Mouse (Mus musculus) CD8-positive naive resting alpha-beta T cell, adult 57 days (primary cell): ENCODE results near the gene Dock6. TPM values are rescaled to one million over a fixed set of nuclear protein-coding genes. Genes with fewer than 3 reads are reported as not detected.

Source experiments
- total RNA-seq: library from RNA; stranded (reverse); gene quantifications from one replicate; pipeline ENCODE4 v1.2.4, GENCODE M21; 2023

Dock6 gene
- 7.0 TPM for total RNA-seq

DNA sequence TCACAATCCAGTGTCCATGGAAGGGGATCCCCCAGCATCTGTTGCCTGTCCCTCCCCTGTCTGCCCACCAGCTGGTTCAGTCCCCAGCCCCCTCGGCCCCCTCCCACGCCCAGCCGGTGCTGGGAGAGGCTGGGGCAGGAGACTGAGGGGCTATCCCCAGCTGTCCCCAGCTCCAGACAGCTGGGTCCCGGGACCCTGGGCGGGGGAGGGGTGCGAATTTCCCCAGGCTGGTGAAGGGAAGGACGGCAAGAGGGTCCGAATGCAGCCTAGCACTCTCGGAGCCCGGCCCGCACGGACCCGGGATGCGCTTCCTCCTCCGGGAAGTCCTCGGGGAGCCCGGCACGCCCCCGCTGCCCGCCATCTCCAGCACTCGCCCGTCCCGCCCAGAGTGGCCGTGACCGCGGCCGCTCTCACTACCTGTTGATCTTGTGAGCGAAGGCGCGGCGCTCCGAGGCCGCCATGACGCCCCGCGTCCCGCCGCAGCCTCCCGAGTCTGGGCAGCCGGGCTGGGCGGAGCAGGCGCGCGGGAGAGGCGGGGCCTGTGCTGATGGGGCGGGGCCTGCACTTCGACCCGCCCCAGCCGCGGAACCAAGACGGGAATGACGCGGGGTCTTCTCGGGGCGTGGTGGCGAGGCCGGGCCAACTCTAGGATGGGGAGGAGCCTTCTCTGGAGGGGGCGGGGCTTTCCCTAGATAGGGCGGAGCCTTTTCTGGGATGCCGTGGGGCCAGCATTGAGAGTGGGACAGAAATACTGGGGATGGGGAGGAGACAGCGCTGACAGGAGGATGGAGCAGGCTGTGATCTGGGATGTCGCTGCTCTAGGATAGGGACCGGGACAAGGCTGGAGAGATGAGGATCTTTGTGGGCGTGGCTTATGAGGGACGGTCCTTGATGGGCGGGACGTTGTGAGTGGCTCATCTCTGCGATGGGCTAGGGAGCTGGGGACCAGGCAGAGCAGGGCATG is at the start of gene Dock6:
TSS of gene Dock6 (minus strand) at position 508 of the 964 bp plus-strand sequence.

GRCm38 (mm10) chr9:21835258-21835912 is 17.1 kb downstream of the Dock6 start, which contains the start of gene Angptl8:
Gene Angptl8, plus strand, starts transcription at chr9:21835510.

GRCm38 (mm10) chr9:21798345-21799009 is 54.0 kb downstream of the Dock6 start, which contains the start of gene Kank2:
Gene Kank2, minus strand, starts transcription at chr9:21798744.

DNA sequence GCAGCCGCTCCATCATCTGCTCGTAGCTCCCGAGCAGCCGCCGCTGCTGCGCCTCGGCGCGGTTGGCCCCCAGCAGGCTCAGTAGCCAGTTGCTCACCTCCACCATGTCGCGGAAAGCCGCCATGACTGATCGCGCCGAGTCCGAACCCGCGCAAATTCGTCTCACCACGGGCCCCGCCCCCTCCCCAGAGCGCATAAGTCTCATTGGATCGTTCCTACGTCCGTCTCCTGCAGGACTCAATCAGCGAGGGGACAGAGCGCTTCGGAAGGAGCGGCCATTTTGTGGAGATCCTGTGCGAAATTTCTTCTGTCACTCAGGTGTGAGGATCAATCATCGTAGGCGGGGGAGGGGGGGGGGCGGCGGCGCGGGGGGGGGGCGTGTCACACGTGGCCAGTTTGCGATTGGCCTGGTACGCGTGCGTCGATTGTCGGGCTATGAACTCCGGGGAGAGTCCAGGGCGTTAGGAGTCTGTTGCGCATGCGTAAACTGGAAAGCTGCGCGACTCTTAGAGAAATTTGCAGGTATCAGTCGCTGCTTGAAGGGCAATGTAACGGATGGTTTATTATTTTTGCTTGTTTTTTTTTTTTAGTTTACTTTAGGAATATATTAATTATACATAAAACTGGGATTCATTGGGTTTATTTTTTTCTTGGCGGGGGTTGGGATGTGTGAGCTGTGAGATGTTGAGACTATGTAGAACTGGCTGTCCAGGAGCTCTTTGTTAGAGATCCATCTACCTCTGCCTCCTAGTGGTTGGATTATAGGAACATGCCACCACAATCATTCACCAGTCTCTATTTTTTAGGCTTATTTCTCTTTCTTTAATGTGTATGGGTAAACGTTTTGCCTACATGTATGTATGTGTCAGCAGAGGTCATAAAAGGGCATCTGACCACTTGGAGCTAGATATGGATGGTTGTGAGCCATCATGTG is 92.0 kb downstream of the Dock6 start, which contains the start of gene Spc24:
TSS of gene Spc24 (minus strand) at position 149 of the 934 bp plus-strand sequence.

Other genes starting within 250 kb of the Dock6 start
- 87.8 TPM for gene Smarca4, start 236.5 kb downstream of the Dock6 start, total RNA-seq
- gene Ldlr, start 129.2 kb downstream of the Dock6 start, total RNA-seq, result 24.1 TPM
- 2.7 TPM for gene Spc24, start 92.3 kb downstream of the Dock6 start, total RNA-seq
- not detected for gene Kank2, start 53.9 kb downstream of the Dock6 start, total RNA-seq
- gene Angptl8, start 17.1 kb downstream of the Dock6 start, total RNA-seq, result not detected
- gene Rab3d, start 65.6 kb upstream of the Dock6 start, total RNA-seq, result 10.0 TPM
- gene Ccdc159, start 74.8 kb upstream of the Dock6 start, total RNA-seq, result not detected
- not detected for gene Tmem205, start 74.9 kb upstream of the Dock6 start, total RNA-seq
- 0.31 TPM for gene Plppr2, start 84.4 kb upstream of the Dock6 start, total RNA-seq
- gene Swsap1, start 103.1 kb upstream of the Dock6 start, total RNA-seq, result 7.4 TPM
- gene Epor, start 110.9 kb upstream of the Dock6 start, total RNA-seq, result not detected
- gene Rgl3, start 136.8 kb upstream of the Dock6 start, total RNA-seq, result not detected
- gene Ccdc151, start 150.0 kb upstream of the Dock6 start, total RNA-seq, result not detected
- gene Prkcsh, start 150.2 kb upstream of the Dock6 start, total RNA-seq, result 93.5 TPM
- gene Elavl3, start 199.4 kb upstream of the Dock6 start, total RNA-seq, result 0.18 TPM
- not detected for gene Gm49318, start 218.6 kb upstream of the Dock6 start, total RNA-seq
- gene Zfp653, start 218.7 kb upstream of the Dock6 start, total RNA-seq, result 28.6 TPM
- 26.7 TPM for gene Ecsit, start 232.8 kb upstream of the Dock6 start, total RNA-seq
- gene Cnn1, start 246.6 kb upstream of the Dock6 start, total RNA-seq, result not detected